Mouse (Mus musculus): ENCODE measurements at regions not wholly inside any gene's neighbourhood (a gene's known extent, or its start where the extent isn't known, plus 50 kb on each side); places are given as distances from the start of the nearest gene placed in this dataset.

DNA sequence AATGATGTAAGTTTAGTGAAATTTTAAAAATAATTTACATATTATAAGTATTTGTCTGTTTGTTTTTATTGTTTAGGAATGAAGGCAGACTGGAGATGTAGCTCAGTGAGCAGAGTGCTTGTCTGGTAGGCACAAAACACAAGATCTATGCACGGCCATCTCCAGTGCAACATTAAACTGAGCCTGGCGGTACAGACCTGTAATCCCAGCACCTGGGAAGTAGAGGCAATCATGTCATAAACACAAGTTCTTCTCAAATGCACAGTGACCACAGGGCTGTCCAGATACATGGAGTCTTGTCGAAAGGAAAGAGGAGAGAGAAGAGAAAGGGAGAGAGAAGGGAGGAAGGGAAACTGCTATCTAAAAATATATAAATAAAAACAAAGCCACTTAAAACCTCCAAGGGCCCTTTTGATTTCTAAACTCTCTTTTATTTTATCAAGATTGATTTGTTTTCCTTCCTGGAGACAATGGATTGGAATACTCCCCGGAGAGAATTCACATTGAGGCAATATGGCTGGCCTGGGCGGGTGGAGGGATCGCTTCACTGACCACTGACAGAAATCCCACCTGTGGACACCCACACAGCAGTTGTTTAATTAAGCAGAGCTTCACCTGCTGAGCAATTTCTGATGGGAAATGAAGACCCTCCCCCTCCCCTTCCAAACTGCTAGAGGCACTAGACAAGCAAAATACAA is 215.6 kb upstream of the Tll1 start:
- DNase-seq, result no peak

DNA sequence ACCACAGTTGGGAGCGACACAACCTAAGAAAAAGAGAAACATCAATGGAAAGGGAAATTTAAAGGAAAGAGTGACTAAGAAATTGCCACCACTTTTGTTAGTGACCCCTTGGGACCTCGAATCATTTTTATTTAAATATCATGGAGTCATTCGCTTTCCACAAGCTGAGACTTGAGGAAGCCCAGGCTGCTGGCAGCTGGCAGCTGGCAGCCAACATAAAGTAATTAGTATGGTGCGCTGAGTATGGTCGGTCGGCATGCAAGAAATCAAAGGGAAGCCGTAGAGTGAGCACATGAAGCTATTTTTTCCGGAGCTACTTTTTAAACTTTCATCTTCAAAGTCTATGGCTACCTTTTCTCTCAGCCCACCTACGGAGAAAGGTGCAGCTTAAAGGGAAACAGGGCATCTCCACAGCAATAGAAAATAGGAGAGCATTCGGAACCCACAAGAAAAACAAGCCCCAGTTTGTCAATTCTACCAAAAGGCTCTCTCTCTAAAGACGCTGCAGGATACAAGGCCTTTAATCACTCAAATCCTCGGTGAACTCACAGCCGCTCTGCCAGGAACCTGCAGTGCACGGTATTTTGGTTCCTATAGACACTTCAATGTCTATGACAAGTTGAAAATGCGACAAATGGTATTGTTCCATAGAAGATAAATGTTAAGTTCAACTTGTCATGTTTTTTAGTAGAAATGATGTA is 206.6 kb upstream of the Tll1 start:
- no peak for DNase-seq

DNA sequence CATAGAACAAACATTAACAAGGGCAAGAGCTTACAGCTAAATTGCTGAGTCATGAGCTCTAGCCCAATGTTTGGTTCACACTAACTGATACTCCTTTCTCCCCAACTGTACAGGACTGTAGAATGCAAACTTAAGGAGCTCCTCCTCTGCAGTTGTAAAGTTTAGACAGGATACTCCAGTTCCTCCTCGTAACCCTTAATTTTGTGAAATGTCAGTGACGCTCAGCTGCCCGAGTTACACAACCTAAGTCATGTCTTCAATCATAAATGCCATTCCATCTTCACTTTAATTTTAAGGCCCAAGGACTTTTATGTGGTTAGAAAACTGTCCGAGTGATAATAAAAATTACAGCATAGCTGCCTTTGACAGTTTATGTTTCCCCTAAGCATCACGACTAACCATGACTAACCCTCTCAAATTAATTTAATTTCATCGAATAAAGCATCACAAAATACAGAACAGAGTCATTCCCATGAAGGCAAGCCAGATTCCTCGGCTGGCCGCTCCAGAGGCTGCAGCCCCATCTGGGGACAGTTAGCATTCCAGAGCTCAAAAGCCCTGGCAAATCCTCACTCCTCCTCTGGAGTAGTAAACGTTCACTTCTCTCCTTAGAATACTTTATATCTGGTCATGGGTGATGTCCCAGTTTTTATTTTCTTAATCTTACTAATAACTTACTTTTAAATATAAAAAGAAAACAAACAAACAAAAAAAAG is 200.9 kb upstream of the Tll1 start:
- DNase-seq, result no peak

- no peak for DNase-seq
Observed at GRCm38 (mm10) chr8:64399554-64399953, 193.5 kb upstream of the Tll1 start.

- no peak for DNase-seq
Observed at GRCm38 (mm10) chr8:64397876-64398275, 191.8 kb upstream of the Tll1 start.

DNA sequence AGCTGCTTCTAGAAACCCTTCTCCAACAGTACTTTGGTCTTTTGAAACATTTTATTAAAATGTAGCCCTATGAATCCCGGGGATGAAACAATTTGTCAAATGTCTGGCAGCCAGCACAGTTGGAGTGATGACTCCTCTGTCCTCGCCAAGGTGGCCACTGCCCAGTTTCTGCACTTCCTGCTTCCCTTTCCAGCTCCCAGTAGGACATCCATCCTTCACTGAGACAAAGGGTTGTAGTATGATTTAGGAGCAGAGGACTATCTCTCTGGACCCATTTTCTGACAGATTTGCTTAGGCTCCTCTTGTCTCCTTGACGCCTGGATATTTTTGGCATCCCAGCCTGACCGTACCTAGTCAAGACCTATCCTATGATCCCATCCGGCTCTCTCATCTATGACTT is 189.7 kb upstream of the Tll1 start:
- peak; percentile 22 to 37 for DNase-seq

- no peak for DNase-seq
Observed at GRCm38 (mm10) chr8:64389488-64389887, 183.4 kb upstream of the Tll1 start.

- no peak for DNase-seq
Observed at GRCm38 (mm10) chr8:64388299-64388698, 182.2 kb upstream of the Tll1 start.

- no peak for DNase-seq
Observed at GRCm38 (mm10) chr8:64379732-64380349, 173.8 kb upstream of the Tll1 start.

GRCm38 (mm10) chr8:64377830-64378229 is 171.8 kb upstream of the Tll1 start:
- DNase-seq, result no peak

DNA sequence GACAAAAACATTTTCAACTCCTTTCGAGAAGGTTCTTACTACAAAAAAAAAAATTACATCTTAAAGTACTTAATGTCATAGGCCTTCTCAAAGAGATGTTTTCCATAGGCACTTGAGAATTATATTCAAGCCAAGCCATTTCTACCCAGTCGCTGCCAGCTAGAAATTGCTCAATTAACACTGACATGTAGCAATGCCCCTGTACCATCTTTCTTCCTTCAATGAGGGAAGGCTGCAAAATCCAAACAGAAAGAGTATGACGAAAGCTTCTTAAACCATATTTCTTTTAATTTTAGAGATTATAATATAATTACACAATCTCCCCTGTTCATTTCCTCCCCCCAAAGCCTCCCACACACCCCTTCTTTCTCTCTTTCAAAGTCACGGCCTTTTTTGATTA is 169.4 kb upstream of the Tll1 start:
- DNase-seq, result no peak

DNA sequence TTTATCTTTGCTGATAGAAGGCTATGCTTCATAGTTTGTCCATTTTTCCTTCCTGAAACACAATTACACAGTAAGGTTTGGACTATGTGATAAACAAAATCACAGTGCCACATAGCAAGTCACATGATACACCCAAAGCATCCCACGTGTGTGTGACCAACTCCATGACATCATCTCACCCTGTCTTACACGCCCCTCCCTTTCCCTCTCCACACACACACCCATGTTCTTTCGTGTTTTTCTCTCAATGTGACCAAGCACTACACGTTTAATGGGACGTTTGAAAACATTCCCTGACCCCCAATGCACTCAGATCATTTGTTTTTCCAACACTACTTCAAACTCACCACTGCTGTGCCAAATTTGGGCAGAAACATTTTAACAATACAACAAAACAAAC is 168.9 kb upstream of the Tll1 start:
- no peak for DNase-seq

DNA sequence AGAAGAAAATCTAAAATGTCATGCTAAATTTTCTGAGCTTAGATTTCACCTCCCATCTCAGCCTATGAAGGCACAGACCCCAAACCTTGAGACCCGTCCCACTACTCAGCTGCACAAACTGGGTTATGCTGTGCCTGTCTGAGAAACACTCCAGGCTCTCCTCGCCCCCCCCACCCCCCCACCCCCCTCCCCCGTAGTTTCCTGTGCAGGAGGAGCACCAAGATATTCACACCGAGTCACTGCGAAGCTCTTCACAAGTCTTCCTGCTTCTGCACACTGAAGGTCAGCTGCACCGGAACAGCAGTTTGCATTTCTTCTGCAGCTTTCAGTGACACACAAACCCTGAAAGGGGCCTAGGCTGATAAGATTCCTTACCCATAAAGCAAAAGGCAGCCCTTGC is 163.9 kb upstream of the Tll1 start:
- peak; percentile 3 to 8 for DNase-seq

DNA sequence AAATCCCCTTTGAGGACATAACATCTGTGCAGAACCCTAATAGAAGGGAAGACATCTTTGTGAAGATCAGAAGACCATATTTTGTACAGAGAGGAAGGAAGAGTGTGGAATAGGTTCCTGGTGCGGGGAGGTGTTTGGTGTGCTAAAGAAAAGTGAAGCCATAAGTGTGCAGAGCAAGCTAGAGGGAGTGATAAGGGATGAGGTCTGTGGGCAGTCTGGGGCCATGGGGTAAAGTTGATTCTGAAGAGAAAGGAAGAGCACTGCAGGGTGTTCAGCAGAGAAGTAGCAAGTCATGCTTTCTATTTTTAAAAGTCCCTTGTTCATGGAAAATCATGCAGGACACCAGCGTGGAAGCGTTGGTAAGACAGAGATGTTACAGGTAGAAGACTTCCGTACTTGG is 161.8 kb upstream of the Tll1 start:
- DNase-seq, result no peak

GRCm38 (mm10) chr8:64366974-64367266 is 160.8 kb upstream of the Tll1 start:
- no peak for DNase-seq

DNA sequence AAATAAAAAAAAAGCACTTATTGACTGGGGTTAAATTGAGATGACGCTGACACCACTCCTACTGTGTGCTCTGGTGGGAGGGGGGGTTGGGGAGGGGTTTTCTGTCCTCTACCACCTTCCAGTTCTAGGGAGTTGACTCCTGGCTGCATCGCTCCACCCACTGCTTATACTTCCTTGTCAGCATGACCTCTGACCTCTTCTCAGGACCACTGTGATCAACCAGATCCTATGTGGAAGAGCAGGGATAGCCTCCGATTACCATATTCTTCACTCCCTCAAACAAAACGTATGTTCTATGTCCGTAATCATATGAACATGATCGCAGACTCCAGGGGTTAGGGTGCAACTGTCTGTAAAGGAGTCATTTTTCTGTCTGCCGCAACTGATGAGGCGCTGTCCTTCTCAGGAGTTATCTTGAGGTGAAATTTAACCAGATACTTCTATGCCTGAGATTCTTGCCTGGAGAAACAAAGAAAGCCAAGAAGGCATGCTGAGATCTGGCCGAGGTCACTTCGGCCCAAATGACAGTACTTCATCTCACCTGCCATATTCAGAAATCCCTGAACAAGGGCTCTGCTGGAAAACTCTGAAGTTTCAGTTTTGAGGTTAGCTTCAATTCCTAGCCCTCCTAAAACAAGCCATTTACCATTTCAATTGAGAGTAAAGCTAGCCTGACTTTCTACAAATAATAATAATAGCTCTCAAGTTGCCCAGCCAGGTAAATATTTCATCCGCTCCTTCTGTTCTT is 160.3 kb upstream of the Tll1 start:
- no peak for DNase-seq

DNA sequence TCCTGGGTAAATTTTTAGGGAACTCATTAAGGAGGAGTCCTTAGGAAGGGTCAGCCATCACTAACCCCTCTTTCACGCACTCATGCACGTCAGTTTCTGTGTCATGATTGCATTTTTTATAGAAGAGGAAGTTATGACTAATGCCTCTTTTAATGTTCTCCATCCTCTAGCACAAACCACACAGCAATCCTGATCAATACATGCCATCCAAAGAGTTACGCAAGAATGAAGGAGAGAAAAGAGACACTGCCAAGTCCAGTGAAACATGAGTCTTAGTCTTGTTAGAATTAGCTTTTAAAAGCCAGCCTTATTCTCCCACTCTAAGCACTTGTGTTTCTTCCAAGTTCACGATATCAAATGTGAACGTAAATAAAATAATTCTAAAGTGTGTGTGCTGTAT is 151.0 kb upstream of the Tll1 start:
- DNase-seq, result no peak

- no peak for DNase-seq
Observed at GRCm38 (mm10) chr8:64348082-64348646, 142.1 kb upstream of the Tll1 start.

GRCm38 (mm10) chr8:64347490-64347889 is 141.4 kb upstream of the Tll1 start:
- DNase-seq, result no peak

- no peak for DNase-seq
Observed at GRCm38 (mm10) chr8:64346428-64346827, 140.4 kb upstream of the Tll1 start.

GRCm38 (mm10) chr8:64344933-64345332 is 138.9 kb upstream of the Tll1 start:
- DNase-seq, result no peak

GRCm38 (mm10) chr8:64343600-64343999 is 137.5 kb upstream of the Tll1 start:
- DNase-seq, result no peak
